Mouse (Mus musculus): ENCODE results near the gene Dnmt3l. TPM values are rescaled to one million over a fixed set of nuclear protein-coding genes. Genes with fewer than 3 reads are reported as not detected.

Gene Dnmt3l
- polyA plus RNA-seq, 1 experiment from 2014 or later: not detected

DNA sequence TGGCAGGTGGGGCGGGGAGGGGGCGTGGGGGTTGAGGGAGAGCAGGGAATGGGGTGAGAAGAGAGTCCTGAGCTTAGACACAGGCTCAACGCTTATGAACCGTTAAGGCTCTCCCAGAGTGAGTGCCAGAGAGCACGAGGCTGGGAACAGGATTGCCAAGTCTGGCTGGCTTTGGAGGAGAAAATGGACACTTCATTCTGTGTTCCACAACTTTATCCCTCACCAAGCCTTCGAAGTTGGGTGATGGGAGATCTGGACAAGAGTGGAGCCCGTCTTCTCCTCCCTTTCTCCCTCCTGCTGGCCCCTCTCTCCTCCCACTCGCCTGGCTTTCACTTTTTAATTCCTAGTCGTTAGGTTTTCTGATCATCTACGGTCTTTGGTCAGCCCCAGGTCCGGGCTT lies 26.8 kb downstream of the Dnmt3l start:
- Histone ChIP-seq H3K27ac (no peak overlapping the region), H3K4me3 (peak overlapping the region; percentile 57), H3K9ac (no peak overlapping the region), H3K9me3 (replicated peaks) (no peaks in the 10 kb centered on the region), H3K4me2 (peak overlapping the region; percentile 68), H3K36me3 (peaks cover 5% of the 10 kb centered on the region; the same call in 1 of the 2 replicates), H3K27me3 (replicated peaks) (peaks cover 67% of the 10 kb centered on the region), H3K4me1 (peaks cover 13% of the 10 kb centered on the region; the same call in 1 of the 2 replicates)
- 13% methylated on average over 11 of the region's 11 CpGs for WGBS (ENCODE audit: insufficient replicate concordance)
- no peak for ATAC-seq

DNA sequence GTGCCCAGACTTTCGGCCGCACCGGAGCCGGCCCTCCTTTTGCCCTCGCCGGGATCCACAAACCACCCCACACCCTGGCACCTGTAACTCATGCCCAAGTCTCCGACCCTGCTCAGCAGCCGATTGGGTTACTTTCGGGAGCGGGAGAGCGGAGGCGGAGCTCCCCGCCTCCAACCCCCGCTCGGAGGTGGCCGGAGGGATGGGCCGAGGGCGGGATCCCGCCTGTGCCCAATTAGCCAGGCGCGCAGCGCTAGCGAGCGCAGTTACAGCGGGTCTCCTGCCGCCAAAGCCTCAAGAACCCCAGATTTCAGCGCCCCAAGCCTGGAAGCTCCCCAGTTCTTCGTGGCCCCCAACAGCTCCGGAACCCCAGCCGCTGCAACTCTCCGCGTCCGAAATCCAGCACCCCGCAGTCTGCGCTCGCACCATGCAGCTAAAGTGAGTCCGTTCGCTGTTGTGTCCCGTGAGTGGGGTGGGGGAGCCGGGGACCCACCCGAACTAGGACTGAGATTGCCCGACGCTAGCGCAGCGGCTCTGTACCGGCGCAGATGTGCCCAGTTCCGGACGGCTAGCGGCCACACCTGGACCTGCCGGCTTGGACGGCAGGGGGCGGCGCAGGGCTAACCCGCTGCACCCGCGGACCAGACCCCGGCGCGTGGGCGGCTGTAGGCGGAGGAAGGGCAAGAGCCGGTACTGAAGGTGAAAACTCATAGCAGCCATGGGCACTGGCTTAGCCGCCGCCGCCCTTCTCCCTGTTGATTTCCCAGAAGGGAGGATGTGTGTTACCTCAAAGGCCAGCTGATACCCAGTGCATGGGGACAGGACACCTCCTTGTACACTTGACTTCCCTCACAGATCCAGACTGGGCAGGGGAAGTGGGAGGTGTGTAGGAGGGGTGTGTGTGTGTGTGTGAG lies 27.6 kb downstream of the Dnmt3l start, which contains the start of gene Icosl:
TSS of gene Icosl (plus strand) at position 202 of the 911 bp plus-strand sequence.
- Histone ChIP-seq H3K27me3 (replicated peaks) (peaks cover 71% of the 10 kb centered on the region), H3K4me2 (peak within 1 kb of the TSS; percentile 68), H3K27ac (peak within 1 kb of the TSS; percentile 45; the same call in 1 of the 2 replicates), H3K36me3 (peaks cover 5% of the 10 kb centered on the region; the same call in 1 of the 2 replicates), H3K9ac (peak within 1 kb of the TSS; percentile 45), H3K9me3 (replicated peaks) (no peaks in the 10 kb centered on the region), H3K4me3 (peak within 1 kb of the TSS; percentile 57), H3K4me1 (peaks cover 13% of the 10 kb centered on the region; the same call in 1 of the 2 replicates)
- ATAC-seq: peak; percentile 79
- WGBS (ENCODE audit: insufficient replicate concordance): under 1% methylated on average over 66 of the region's 66 CpGs

DNA sequence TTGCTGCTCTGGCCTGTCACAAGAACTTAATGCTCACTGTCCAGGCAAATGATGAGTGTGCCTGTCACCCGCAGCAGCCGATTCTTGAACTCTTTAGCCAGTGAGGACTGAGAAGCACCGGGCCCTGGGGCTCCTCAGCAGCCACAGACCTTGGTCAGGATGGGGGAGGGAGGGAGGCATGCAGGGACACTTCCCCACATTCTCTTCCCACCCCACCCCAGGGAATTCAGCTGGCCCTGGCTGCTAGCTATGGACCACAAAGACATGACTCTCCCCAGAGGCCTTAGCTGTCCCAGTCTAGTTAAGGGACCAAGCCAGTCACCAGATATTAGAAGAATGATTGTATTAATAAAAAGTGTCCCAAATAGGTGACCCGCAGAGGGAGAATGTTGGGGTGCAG lies 32.4 kb downstream of the Dnmt3l start:
- H3K4me3 ChIP-seq: no peak overlapping the region
- no peaks in the 10 kb centered on the region for H3K9me3 ChIP-seq (replicated peaks)
- H3K4me2 ChIP-seq: no peak overlapping the region
- 46% methylated on average over 4 of the region's 4 CpGs for WGBS (ENCODE audit: insufficient replicate concordance)
- ATAC-seq: no peak
- peaks cover 16% of the 10 kb centered on the region; the same call in 1 of the 2 replicates for H3K36me3 ChIP-seq
- H3K9ac ChIP-seq: no peak overlapping the region
- H3K27ac ChIP-seq: no peak overlapping the region
- peaks cover 52% of the 10 kb centered on the region for H3K27me3 ChIP-seq (replicated peaks)
- peaks cover 7% of the 10 kb centered on the region; the same call in 1 of the 2 replicates for H3K4me1 ChIP-seq

DNA sequence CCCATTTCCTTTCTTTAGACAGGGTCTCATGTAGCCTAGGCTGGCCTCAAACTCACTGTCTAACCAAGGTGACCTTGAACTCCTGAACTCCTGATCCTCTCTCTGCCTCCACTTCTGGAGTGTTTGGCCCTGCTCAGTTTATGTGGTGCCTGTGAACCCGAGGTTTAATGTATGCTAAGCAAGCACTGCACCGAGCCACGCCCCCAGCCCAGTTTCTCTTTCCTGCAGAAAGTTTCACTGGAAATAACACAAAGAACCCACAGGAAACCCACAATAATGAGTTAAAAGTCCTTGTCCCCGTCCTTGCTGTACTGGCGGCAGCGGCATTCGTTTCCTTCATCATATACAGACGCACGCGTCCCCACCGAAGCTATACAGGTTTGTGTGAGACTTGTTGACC lies 33.2 kb downstream of the Dnmt3l start:
- peaks cover 16% of the 10 kb centered on the region; the same call in 1 of the 2 replicates for H3K36me3 ChIP-seq
- ATAC-seq: no peak
- H3K9me3 ChIP-seq (replicated peaks): no peaks in the 10 kb centered on the region
- no peak overlapping the region; the same call in 1 of the 2 replicates for H3K4me2 ChIP-seq
- peaks cover 48% of the 10 kb centered on the region for H3K27me3 ChIP-seq (replicated peaks)
- 18% methylated on average over 11 of the region's 11 CpGs for WGBS (ENCODE audit: insufficient replicate concordance)
- H3K4me1 ChIP-seq: no peaks in the 10 kb centered on the region
- no peak overlapping the region for H3K4me3 ChIP-seq
- H3K27ac ChIP-seq: no peak overlapping the region
- no peak overlapping the region for H3K9ac ChIP-seq

DNA sequence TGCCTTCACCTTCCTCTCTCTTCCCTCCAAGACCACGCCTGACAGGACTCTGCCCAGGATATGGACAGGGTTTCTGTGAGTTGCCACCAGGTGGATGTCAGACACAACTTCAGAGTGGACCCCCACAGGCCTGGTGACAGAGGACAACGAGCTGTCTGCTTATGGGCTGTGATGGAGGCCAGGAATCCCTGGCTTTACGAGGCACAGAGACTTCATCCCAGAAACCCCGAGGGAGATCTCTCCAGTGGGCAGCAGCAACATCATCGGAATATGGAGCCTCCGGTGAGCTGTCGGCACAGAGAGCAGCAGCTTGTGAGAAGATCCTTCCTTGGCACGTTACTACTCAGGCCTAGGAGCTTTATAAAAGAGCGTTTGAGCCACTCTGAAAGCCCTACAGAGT lies 36.1 kb downstream of the Dnmt3l start:
- Histone ChIP-seq H3K9ac (no peak overlapping the region), H3K27ac (no peak overlapping the region), H3K36me3 (peaks cover 12% of the 10 kb centered on the region; the same call in 1 of the 2 replicates), H3K4me1 (no peaks in the 10 kb centered on the region), H3K27me3 (replicated peaks) (peaks cover 22% of the 10 kb centered on the region; the same call in 1 of the 2 replicates), H3K4me2 (no peak overlapping the region), H3K9me3 (replicated peaks) (no peaks in the 10 kb centered on the region), H3K4me3 (no peak overlapping the region)
- ATAC-seq: no peak
- 59% methylated on average over 9 of the region's 9 CpGs for WGBS (ENCODE audit: insufficient replicate concordance)

DNA sequence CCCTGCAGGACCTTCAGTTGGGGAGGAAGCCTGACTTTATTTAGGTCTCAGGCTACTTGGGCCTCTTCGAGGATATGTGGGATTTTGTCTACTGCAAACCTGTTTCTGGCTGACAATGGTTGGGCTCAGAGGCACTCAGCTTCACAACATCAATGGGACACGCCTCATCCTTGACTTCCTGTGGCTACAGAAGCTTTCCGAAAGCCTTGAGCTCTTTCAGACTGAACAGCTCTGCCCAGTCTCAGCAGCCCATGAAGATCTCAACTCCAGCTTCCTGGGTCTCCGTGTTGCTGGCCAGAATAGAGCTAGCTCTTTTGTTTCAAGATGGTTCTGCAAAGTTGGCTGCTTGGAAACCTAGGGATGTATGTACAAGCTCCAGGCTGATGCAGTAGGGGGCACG lies 36.5 kb downstream of the Dnmt3l start:
- Histone ChIP-seq H3K9ac (no peak overlapping the region), H3K36me3 (peaks cover 11% of the 10 kb centered on the region; the same call in 1 of the 2 replicates), H3K4me3 (no peak overlapping the region), H3K4me2 (no peak overlapping the region), H3K9me3 (replicated peaks) (no peaks in the 10 kb centered on the region), H3K4me1 (no peaks in the 10 kb centered on the region), H3K27me3 (replicated peaks) (peaks cover 18% of the 10 kb centered on the region; the same call in 1 of the 2 replicates), H3K27ac (no peak overlapping the region)
- WGBS (ENCODE audit: insufficient replicate concordance): 46% methylated on average over 5 of the region's 5 CpGs
- ATAC-seq: no peak

DNA sequence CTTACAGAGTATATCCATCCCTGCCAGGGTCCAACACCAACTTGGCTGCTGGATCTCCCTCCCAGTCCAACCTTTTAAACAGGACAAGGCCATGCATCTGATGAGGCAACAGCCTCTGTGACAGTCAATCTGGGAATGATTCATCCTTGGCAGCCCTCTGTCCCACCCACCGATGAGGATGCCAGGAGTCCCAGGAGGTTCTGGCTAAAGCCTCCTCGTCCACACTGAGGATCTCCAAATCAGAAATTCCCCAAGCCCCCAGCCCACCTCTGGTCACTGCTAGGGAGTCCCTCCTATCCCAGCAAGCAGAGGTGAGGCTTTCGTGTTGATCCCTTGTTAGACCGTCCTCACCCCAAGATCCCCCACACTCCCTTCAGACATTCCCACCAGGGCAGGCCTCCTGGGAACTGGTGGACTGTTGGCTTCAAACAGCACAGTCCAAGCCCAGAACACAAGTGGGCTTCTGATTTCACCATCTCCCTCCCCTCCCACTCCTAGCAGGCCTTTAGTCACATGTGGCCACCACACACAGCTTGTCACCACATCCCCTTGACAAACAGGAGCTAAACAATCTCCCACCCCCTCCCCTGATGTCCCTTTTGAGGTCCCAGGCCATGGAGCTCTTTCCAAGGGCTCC lies 38.3 kb downstream of the Dnmt3l start:
- no peaks in the 10 kb centered on the region for H3K9me3 ChIP-seq (replicated peaks)
- no peak overlapping the region for H3K9ac ChIP-seq
- 54% methylated on average over 4 of the region's 4 CpGs for WGBS (ENCODE audit: insufficient replicate concordance)

DNA sequence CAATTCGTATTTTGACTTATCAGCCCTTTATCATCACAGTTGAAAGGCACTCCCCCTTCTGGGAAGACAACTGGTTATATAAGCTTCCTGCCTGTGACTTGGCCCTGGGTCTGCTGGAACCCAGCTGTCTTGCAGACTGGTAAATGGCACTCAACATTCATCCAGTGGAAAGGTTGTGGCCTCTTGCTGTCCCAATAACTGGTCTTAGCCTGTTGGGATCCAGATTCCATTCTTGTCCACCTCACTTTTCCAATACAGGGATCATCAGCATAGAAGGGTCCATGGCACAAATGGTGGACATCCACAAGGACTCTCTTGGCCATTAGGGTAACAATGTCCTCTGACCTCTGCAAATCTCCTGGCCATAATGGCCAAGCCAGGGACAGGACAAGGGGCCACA lies 42.3 kb downstream of the Dnmt3l start:
- ATAC-seq: no peak
- 0 out of 2 replicates have a peak, but pooled peaks cover 5% of the 10 kb centered on the region for H3K27me3 ChIP-seq (replicated peaks)
- H3K9ac ChIP-seq: no peak overlapping the region
- no peak overlapping the region for H3K4me2 ChIP-seq
- H3K27ac ChIP-seq: no peak overlapping the region
- 18% methylated on average over 1 of the region's 1 CpGs for WGBS (ENCODE audit: insufficient replicate concordance)
- no peak overlapping the region for H3K4me3 ChIP-seq
- no peaks in the 10 kb centered on the region for H3K36me3 ChIP-seq
- no peaks in the 10 kb centered on the region for H3K9me3 ChIP-seq (replicated peaks)
- no peaks in the 10 kb centered on the region for H3K4me1 ChIP-seq

More for the DNA sequence above, 38.3 kb downstream of the Dnmt3l start:
- peaks cover 7% of the 10 kb centered on the region; the same call in 1 of the 2 replicates for H3K36me3 ChIP-seq
- peaks cover 8% of the 10 kb centered on the region; the same call in 1 of the 2 replicates for H3K27me3 ChIP-seq (replicated peaks)
- H3K4me2 ChIP-seq: no peak overlapping the region
- no peak for ATAC-seq
- H3K27ac ChIP-seq: no peak overlapping the region
- H3K4me1 ChIP-seq: no peaks in the 10 kb centered on the region
- no peak overlapping the region for H3K4me3 ChIP-seq

DNA sequence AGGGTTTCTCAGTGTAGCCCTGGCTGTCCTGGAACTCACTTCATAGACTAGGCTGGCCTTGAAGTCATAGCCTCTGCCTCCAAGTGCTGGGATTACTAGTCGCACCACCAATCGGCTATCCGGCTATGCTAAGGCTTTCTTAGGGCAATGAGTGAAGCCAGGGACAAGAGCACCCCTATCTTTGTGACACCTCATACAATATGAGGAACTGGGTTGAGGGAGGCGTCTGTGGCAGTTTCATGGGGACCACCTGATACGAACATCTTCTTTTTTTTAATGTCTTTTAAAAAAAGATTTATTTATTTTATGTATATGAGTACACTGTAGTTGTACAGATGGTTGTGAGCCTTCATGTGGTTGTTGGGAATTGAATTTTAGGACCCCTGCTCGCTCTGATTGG lies 44.0 kb downstream of the Dnmt3l start:
- no peak overlapping the region for H3K9ac ChIP-seq
- no peaks in the 10 kb centered on the region for H3K4me1 ChIP-seq
- H3K36me3 ChIP-seq: no peaks in the 10 kb centered on the region
- H3K27me3 ChIP-seq (replicated peaks): no peaks in the 10 kb centered on the region
- H3K27ac ChIP-seq: no peak overlapping the region
- H3K4me2 ChIP-seq: no peak overlapping the region
- no peak overlapping the region for H3K4me3 ChIP-seq
- no peak for ATAC-seq
- no peaks in the 10 kb centered on the region for H3K9me3 ChIP-seq (replicated peaks)
- 66% methylated on average over 6 of the region's 6 CpGs for WGBS (ENCODE audit: insufficient replicate concordance)

DNA sequence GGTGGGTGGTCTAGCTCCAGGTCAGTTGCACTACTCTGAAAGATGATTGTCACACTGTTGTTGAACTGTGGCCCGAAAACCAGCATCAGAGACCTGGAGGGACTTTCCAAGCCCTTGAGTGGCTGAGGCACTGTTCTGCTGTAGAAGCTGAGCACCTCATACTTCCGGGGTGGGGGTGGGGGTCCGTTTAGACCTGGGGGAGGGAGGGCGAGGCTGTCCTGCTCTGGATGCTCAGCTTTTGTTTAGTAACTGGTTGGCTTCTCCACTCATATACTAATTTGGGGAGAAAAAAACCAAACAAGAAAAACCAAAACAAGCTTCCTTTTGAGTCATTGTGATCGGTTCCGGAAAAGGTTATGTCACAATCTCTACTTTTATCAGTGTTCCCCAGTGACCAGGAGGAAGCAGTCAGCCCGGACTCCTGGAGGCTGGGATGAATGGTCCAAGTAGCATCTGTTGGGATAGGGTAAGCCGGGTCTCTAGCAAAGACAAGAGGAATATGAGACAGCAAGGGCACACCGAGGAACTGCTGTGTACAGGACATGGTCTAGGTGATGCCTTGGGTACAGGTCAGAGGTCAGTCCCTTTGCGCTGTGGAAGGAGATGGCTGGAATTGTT lies 44.8 kb downstream of the Dnmt3l start:
- no peaks in the 10 kb centered on the region for H3K4me1 ChIP-seq
- H3K4me3 ChIP-seq: no peak overlapping the region
- H3K36me3 ChIP-seq: no peaks in the 10 kb centered on the region
- no peaks in the 10 kb centered on the region for H3K27me3 ChIP-seq (replicated peaks)
- H3K27ac ChIP-seq: no peak overlapping the region
- no peak overlapping the region for H3K4me2 ChIP-seq
- H3K9me3 ChIP-seq (replicated peaks): no peaks in the 10 kb centered on the region
- no peak overlapping the region for H3K9ac ChIP-seq
- no peak for ATAC-seq
- WGBS (ENCODE audit: insufficient replicate concordance): 30% methylated on average over 10 of the region's 10 CpGs

DNA sequence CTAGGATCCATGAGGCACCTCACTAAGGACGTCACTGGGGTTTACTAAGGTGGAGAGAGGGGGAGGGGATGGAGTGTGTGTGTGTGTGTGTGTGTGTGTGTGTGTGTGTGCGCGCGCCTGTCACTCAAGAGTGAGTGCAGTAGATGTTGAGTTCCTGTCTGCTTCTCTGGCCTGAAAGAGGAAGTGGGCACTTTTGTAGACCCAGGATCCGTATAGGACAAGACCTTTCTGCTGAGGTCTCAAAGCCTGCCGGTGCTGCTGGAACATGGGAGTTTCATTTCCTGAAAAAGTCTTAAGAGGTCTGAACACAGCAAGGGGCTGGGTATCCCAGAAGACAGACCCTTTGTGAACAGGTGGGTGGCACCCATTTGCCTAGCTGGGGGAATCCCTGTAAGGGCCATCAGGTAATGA lies 45.4 kb downstream of the Dnmt3l start:
- H3K4me3 ChIP-seq: no peak overlapping the region
- WGBS (ENCODE audit: insufficient replicate concordance): 28% methylated on average over 6 of the region's 6 CpGs
- H3K36me3 ChIP-seq: no peaks in the 10 kb centered on the region
- H3K9me3 ChIP-seq (replicated peaks): no peaks in the 10 kb centered on the region
- H3K27me3 ChIP-seq (replicated peaks): 0 out of 2 replicates have a peak, but pooled peaks cover 2% of the 10 kb centered on the region
- no peak overlapping the region for H3K4me2 ChIP-seq
- no peak for ATAC-seq
- no peak overlapping the region for H3K9ac ChIP-seq
- no peak overlapping the region for H3K27ac ChIP-seq
- H3K4me1 ChIP-seq: no peaks in the 10 kb centered on the region

Measured in liver, embryonic 12.5 days (tissue).